Mouse (Mus musculus): ENCODE measurements around the gene Fam160a2. TPM values are rescaled to one million over a fixed set of nuclear protein-coding genes. Genes with fewer than 3 reads are reported as not detected.
"Not testable (repeated sequence)": the region's sequence is repeated elsewhere in the genome, so short reads cannot be mapped to it uniquely, and the experiment has no call there.

The Fam160a2 gene
- polyA plus RNA-seq, 1 experiment, result 3.4 TPM

- Histone ChIP-seq H3K36me3 (ENCODE audit: control insufficient read depth) (peaks cover 13% of the 10 kb centered on the region), H3K9me3 (ENCODE audit: control insufficient read depth, low read length) (no peaks in the 10 kb centered on the region), H3K4me1 (ENCODE audit: control insufficient read depth) (no peaks in the 10 kb centered on the region; the same call in 1 of the 2 replicates), H3K27me3 (ENCODE audit: control insufficient read depth) (no peaks in the 10 kb centered on the region), H3K4me3 (replicated peaks) (no peak overlapping the region)
- no peak for TF ChIP-seq GATA1 (IDR thresholded peaks at IDR 0.05; ENCODE audit: low read length)
- no peak for TF ChIP-seq TAL1 (IDR thresholded peaks at IDR 0.05; ENCODE audit: low read length)
These were observed 26.9 kb downstream of the Fam160a2 start for GRCm38 (mm10) chr7:105372912-105373311.

- Histone ChIP-seq H3K27me3 (ENCODE audit: control insufficient read depth) (no peaks in the 10 kb centered on the region), H3K9me3 (ENCODE audit: control insufficient read depth, low read length) (no peaks in the 10 kb centered on the region), H3K4me1 (ENCODE audit: control insufficient read depth) (no peaks in the 10 kb centered on the region; the same call in 1 of the 2 replicates), H3K4me3 (replicated peaks) (no peak overlapping the region), H3K36me3 (ENCODE audit: control insufficient read depth) (no peaks in the 10 kb centered on the region)
- TF ChIP-seq GATA1 (IDR thresholded peaks at IDR 0.05; ENCODE audit: low read length), result no peak
- no peak for TF ChIP-seq TAL1 (IDR thresholded peaks at IDR 0.05; ENCODE audit: low read length)
These were observed 31.3 kb downstream of the Fam160a2 start for GRCm38 (mm10) chr7:105368521-105368920.

- Histone ChIP-seq H3K9me3 (ENCODE audit: control insufficient read depth, low read length) (no peaks in the 10 kb centered on the region), H3K27me3 (ENCODE audit: control insufficient read depth) (no peaks in the 10 kb centered on the region), H3K4me1 (ENCODE audit: control insufficient read depth) (no peaks in the 10 kb centered on the region), H3K36me3 (ENCODE audit: control insufficient read depth) (no peaks in the 10 kb centered on the region), H3K4me3 (replicated peaks) (no peak within 1 kb of the TSS)
- TF ChIP-seq GATA1 (IDR thresholded peaks at IDR 0.05; ENCODE audit: low read length) (no peak), TAL1 (IDR thresholded peaks at IDR 0.05; ENCODE audit: low read length) (no peak)
These were observed 31.9 kb downstream of the Fam160a2 start, which contains the start of gene Olfr692 for GRCm38 (mm10) chr7:105367930-105368329. TSS of gene Olfr692 (plus strand) at chr7:105368230.

GRCm38 (mm10) chr7:105367268-105367667, 32.6 kb downstream of the Fam160a2 start:
- no peaks in the 10 kb centered on the region for H3K36me3 ChIP-seq (ENCODE audit: control insufficient read depth)
- H3K4me3 ChIP-seq (replicated peaks), result no peak overlapping the region
- TF ChIP-seq GATA1 (IDR thresholded peaks at IDR 0.05; ENCODE audit: low read length) (no peak), TAL1 (IDR thresholded peaks at IDR 0.05; ENCODE audit: low read length) (no peak)
- H3K9me3 ChIP-seq (ENCODE audit: control insufficient read depth, low read length), result no peaks in the 10 kb centered on the region
- H3K27me3 ChIP-seq (ENCODE audit: control insufficient read depth), result no peaks in the 10 kb centered on the region
- H3K4me1 ChIP-seq (ENCODE audit: control insufficient read depth), result no peaks in the 10 kb centered on the region

DNA sequence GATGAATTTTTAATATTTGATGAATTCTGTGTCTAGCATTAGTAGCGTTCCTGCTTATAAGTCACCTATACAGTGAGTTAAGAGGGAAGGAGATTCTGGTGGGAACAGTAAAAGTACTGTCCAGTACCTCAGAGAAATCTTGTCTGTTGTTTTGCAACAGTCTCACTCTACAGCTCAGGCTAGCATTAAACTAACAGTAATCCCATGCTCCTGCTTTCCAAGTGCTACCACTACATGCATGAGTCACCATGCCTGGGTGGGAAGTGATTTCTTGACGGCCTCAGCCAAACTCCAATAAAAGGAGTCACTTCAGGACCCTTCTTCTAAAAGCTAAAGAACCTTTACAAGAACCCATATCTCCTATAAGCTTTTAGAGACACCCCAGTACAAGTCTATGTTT, 38.1 kb downstream of the Fam160a2 start:
- Histone ChIP-seq H3K9me3 (ENCODE audit: control insufficient read depth, low read length) (no peaks in the 10 kb centered on the region), H3K36me3 (ENCODE audit: control insufficient read depth) (no peaks in the 10 kb centered on the region), H3K4me3 (replicated peaks) (no peak overlapping the region), H3K27me3 (ENCODE audit: control insufficient read depth) (no peaks in the 10 kb centered on the region), H3K4me1 (ENCODE audit: control insufficient read depth) (no peaks in the 10 kb centered on the region)
- no peak for TF ChIP-seq GATA1 (IDR thresholded peaks at IDR 0.05; ENCODE audit: low read length)
- no peak for TF ChIP-seq TAL1 (IDR thresholded peaks at IDR 0.05; ENCODE audit: low read length)

- not testable (repeated sequence) for H3K27me3 ChIP-seq (ENCODE audit: control insufficient read depth); H3K4me3 ChIP-seq (replicated peaks); H3K9me3 ChIP-seq (ENCODE audit: control insufficient read depth, low read length); H3K4me1 ChIP-seq (ENCODE audit: control insufficient read depth); H3K36me3 ChIP-seq (ENCODE audit: control insufficient read depth)
These were observed 43.4 kb downstream of the Fam160a2 start for GRCm38 (mm10) chr7:105356487-105356886.

GRCm38 (mm10) chr7:105356064-105356463, 43.8 kb downstream of the Fam160a2 start:
- H3K9me3 ChIP-seq (ENCODE audit: control insufficient read depth, low read length); H3K4me1 ChIP-seq (ENCODE audit: control insufficient read depth); H3K36me3 ChIP-seq (ENCODE audit: control insufficient read depth); H3K4me3 ChIP-seq (replicated peaks); H3K27me3 ChIP-seq (ENCODE audit: control insufficient read depth): not testable (repeated sequence)

- Histone ChIP-seq H3K4me1 (ENCODE audit: control insufficient read depth) (no peaks in the 10 kb centered on the region), H3K36me3 (ENCODE audit: control insufficient read depth) (no peaks in the 10 kb centered on the region), H3K4me3 (replicated peaks) (no peak overlapping the region), H3K9me3 (ENCODE audit: control insufficient read depth, low read length) (no peaks in the 10 kb centered on the region), H3K27me3 (ENCODE audit: control insufficient read depth) (no peaks in the 10 kb centered on the region)
- no peak for TF ChIP-seq TAL1 (IDR thresholded peaks at IDR 0.05; ENCODE audit: low read length)
- TF ChIP-seq GATA1 (IDR thresholded peaks at IDR 0.05; ENCODE audit: low read length), result no peak
These were observed 57.1 kb downstream of the Fam160a2 start for GRCm38 (mm10) chr7:105342752-105343151.

- Histone ChIP-seq H3K36me3 (ENCODE audit: control insufficient read depth) (no peaks in the 10 kb centered on the region), H3K4me1 (ENCODE audit: control insufficient read depth) (no peaks in the 10 kb centered on the region), H3K27me3 (ENCODE audit: control insufficient read depth) (no peaks in the 10 kb centered on the region), H3K9me3 (ENCODE audit: control insufficient read depth, low read length) (no peaks in the 10 kb centered on the region), H3K4me3 (replicated peaks) (no peak within 1 kb of the TSS)
- no peak for TF ChIP-seq GATA1 (IDR thresholded peaks at IDR 0.05; ENCODE audit: low read length)
- no peak for TF ChIP-seq TAL1 (IDR thresholded peaks at IDR 0.05; ENCODE audit: low read length)
These were observed 57.7 kb downstream of the Fam160a2 start, which contains the start of gene Olfr691 for GRCm38 (mm10) chr7:105342170-105342569. TSS of gene Olfr691 (minus strand) at chr7:105342270.

GRCm38 (mm10) chr7:105334004-105334403, 65.8 kb downstream of the Fam160a2 start, which contains the start of gene Olfr690:
TSS of gene Olfr690 (minus strand) at chr7:105334104.
- H3K4me1 ChIP-seq (ENCODE audit: control insufficient read depth), result no peaks in the 10 kb centered on the region
- H3K9me3 ChIP-seq (ENCODE audit: control insufficient read depth, low read length), result peaks cover 4% of the 10 kb centered on the region; the same call in 1 of the 2 replicates
- no peaks in the 10 kb centered on the region for H3K36me3 ChIP-seq (ENCODE audit: control insufficient read depth)
- no peaks in the 10 kb centered on the region for H3K27me3 ChIP-seq (ENCODE audit: control insufficient read depth)
- TF ChIP-seq TAL1 (IDR thresholded peaks at IDR 0.05; ENCODE audit: low read length) (no peak), GATA1 (IDR thresholded peaks at IDR 0.05; ENCODE audit: low read length) (no peak)
- no peak within 1 kb of the TSS for H3K4me3 ChIP-seq (replicated peaks)
